Mouse (Mus musculus) heart, adult 2 months (tissue): ENCODE results near the gene Rnps1. TPM values are rescaled to one million over a fixed set of nuclear protein-coding genes. Genes with fewer than 3 reads are reported as not detected.

Experiments used
- DNase-seq, 2 experiments: peaks; one replicate each; pipeline ENCODE4 v3.0.0; 2021
- H3K27ac ChIP-seq: fragments of 200-600 bp; 2 replicates; pipeline ENCODE4 v1.8.1; 2022
- H3K27me3 ChIP-seq: fragments of 200-500 bp; 2 replicates; pipeline ENCODE4 v1.6.1; 2012; ENCODE audit warnings: mild to moderate bottlenecking, low read length, inconsistent platforms, mixed read lengths; ENCODE audit not compliant: control insufficient read depth, insufficient read depth
- H3K36me3 ChIP-seq: fragments of 200-500 bp; 2 replicates; pipeline ENCODE4 v1.6.1; 2012; ENCODE audit warnings: low read length, inconsistent platforms; ENCODE audit not compliant: control insufficient read depth, insufficient read depth
- H3K4me1 ChIP-seq: fragments of 200-500 bp; 2 replicates; pipeline ENCODE4 v1.6.1; 2011; ENCODE audit warnings: low read length; ENCODE audit not compliant: control insufficient read depth, insufficient read depth
- H3K4me3 ChIP-seq: fragments of 200-600 bp; 2 replicates; pipeline ENCODE4 v1.8.1; 2022
- H3K79me2 ChIP-seq: fragments of 200-500 bp; replicated peaks from 2 replicates; pipeline ENCODE4 v1.6.1; 2012; ENCODE audit warnings: mild to moderate bottlenecking, inconsistent platforms, low read length, moderate library complexity, mixed read lengths; ENCODE audit not compliant: control insufficient read depth, insufficient read depth
- H3K9ac ChIP-seq: fragments of 200-500 bp; 2 replicates; pipeline ENCODE4 v1.6.1; 2012; ENCODE audit warnings: low read depth, mild to moderate bottlenecking, control low read depth, inconsistent platforms, low read length, mixed read lengths
- CTCF ChIP-seq: fragments of 200-600 bp; IDR thresholded peaks from 2 replicates; pipeline ENCODE4 v1.8.1; 2022; ENCODE audit warnings: antibody characterized with exemption, mild to moderate bottlenecking, moderate library complexity
- EP300 ChIP-seq: fragments of 200-500 bp; IDR thresholded peaks from 2 replicates; pipeline ENCODE4 v1.6.1; 2011; ENCODE audit warnings: low read depth, low read length, control low read depth; ENCODE audit not compliant: insufficient read depth
- POLR2A ChIP-seq: fragments of 200-500 bp; IDR thresholded peaks from 2 replicates; pipeline ENCODE4 v1.6.1; 2011; ENCODE audit warnings: mild to moderate bottlenecking, low read depth, low read length, control low read depth; ENCODE audit not compliant: insufficient read depth
- WGBS: fragments of 180-500 bp; shearing (Covaris S2); methylation state at CpG from one replicate; pipeline ENCODE4 v1.1.7; 2018; 5-methylcytosine and 5-hydroxymethylcytosine counted together
- intact Hi-C: fragments of 180-260 bp; cut with DNase I; formaldehyde crosslinking; loops from one replicate; pipeline ENCODE4 v1.15.1; 2025
- polyA plus RNA-seq: library from polyadenylated mRNA; depleted of rRNA; stranded (reverse); fragments of >200 nt; gene quantifications from 2 replicates; pipeline ENCODE4 v1.2.3, GENCODE M21; 2012; rRNA removed
- total RNA-seq, 2 experiments: library from RNA; stranded (reverse); gene quantifications; 2 replicates each; pipeline ENCODE4 v1.2.3; 2021

The Rnps1 gene
- total and polyA plus RNA-seq, 3 experiments, result 60.0 to 83.0 (median 62.7) TPM

DNA sequence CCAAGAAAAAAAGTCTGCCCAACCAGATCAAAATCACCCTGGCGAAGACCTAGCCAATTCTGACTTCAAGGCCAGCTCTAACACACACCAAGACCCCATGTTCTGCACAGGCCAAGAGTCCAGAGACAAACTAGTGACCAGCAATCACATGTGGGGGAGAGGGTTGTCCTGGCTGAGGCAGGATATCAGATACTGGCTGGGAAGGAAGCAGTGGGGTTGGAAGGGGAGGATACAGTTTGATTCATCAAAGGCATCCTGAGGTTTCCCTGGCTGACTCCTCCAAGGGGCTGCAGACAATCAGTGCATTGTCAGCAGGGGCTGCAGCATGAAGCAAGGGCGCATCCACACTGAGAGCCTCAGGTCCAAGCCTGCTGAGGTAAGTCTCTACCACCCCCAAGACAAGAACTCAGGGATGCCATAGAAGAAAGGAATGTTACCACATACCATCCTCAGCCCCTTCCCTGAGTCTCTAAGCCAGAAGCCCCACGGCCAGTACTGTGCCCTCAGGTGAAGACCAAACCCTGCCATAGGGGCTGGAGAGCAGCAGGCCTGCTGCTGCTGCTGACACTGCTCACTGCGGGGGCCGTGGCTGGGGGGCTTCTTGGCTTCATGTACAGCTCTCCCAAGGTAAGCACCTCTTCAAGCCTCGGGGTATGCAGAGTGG is 59.4 kb downstream of the Rnps1 start, which contains the start of gene Bricd5:
TSS of gene Bricd5 (plus strand) at position 273 of the 664 bp plus-strand sequence.
- no peak within 1 kb of the TSS for H3K4me3 ChIP-seq
- H3K79me2 ChIP-seq, result peaks cover 2% of the 10 kb centered on the region
- peaks cover 15% of the 10 kb centered on the region for H3K4me1 ChIP-seq
- H3K27ac ChIP-seq, result no peak within 1 kb of the TSS
- intact Hi-C loops, result no loop called here
- peaks cover 1% of the 10 kb centered on the region; the same call in 1 of the 2 replicates for H3K36me3 ChIP-seq
- no peak for DNase-seq
- no peak for TF ChIP-seq POLR2A
- no peak for TF ChIP-seq CTCF
- TF ChIP-seq EP300, result no peak
- H3K9ac ChIP-seq, result no peak within 1 kb of the TSS
- 66% methylated on average over 6 of the region's 6 CpGs for WGBS
- H3K27me3 ChIP-seq, result no peaks in the 10 kb centered on the region

DNA sequence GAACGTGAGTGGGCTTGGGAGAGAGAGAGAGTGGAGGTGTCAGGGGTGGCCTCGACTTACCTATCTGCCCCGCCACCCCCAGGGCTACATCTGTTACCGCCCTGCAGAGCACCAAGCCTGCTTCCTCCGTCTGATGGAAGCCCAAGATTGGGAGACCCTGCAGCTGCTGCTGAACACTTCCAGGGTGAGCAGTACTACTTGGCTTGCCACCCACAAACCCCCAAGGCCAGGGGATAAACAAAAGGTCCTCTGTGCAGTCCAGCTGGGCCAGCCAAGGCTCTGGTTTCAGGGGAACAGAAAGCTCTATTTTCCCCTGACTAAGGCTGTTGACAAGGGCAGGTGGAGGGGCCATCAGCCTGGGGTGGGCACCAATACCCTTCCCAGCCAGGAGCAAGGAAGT is 60.2 kb downstream of the Rnps1 start:
- 85% methylated on average over 5 of the region's 5 CpGs for WGBS
- DNase-seq, result no peak

More for the DNA sequence above, 60.2 kb downstream of the Rnps1 start:
- H3K4me3 ChIP-seq, result no peak overlapping the region
- no peaks in the 10 kb centered on the region for H3K27me3 ChIP-seq
- H3K27ac ChIP-seq, result no peak overlapping the region
- intact Hi-C loops, result no loop called here
- peaks cover 1% of the 10 kb centered on the region; the same call in 1 of the 2 replicates for H3K36me3 ChIP-seq
- TF ChIP-seq CTCF, result no peak
- TF ChIP-seq EP300, result no peak
- TF ChIP-seq POLR2A, result no peak
- peaks cover 2% of the 10 kb centered on the region for H3K79me2 ChIP-seq
- peaks cover 15% of the 10 kb centered on the region for H3K4me1 ChIP-seq
- H3K9ac ChIP-seq, result no peak overlapping the region

Other genes with a start within 250 kb of the Rnps1 start
- 100 to 1,000 TPM; 219 to 255 TPM for gene Atp6v0c, start 244.9 kb upstream of the Rnps1 start, total RNA-seq
- 732 and 788 TPM in 2 replicates for gene Atp6v0c, start 244.9 kb upstream of the Rnps1 start, polyA plus RNA-seq
- gene Tbc1d24, start 209.0 kb upstream of the Rnps1 start, total RNA-seq, result 10 to 100 TPM; 10.3 to 11.0 TPM
- 11.3 and 29.1 TPM in 2 replicates for gene Tbc1d24, start 209.0 kb upstream of the Rnps1 start, polyA plus RNA-seq
- gene Ntn3, start 205.0 kb upstream of the Rnps1 start, total RNA-seq, result 1 to 10 TPM in 1 of 2 experiments, under 1 TPM in 1; 0.97 to 1.0 TPM
- gene Ntn3, start 205.0 kb upstream of the Rnps1 start, polyA plus RNA-seq, result 0.64 and 1.1 TPM in 2 replicates
- gene Tedc2, start 193.7 kb upstream of the Rnps1 start, total RNA-seq, result 1 to 10 TPM; 2.0 TPM
- gene Tedc2, start 193.7 kb upstream of the Rnps1 start, polyA plus RNA-seq, result 3.8 and 5.2 TPM in 2 replicates
- under 1 TPM; 0.57 to 0.59 TPM for gene Ccnf, start 163.1 kb upstream of the Rnps1 start, total RNA-seq
- 0.44 and 0.49 TPM in 2 replicates for gene Ccnf, start 163.1 kb upstream of the Rnps1 start, polyA plus RNA-seq
- gene Abca17, start 63.5 kb upstream of the Rnps1 start, total RNA-seq, result not detected
- gene Abca17, start 63.5 kb upstream of the Rnps1 start, polyA plus RNA-seq, result not detected in 2 replicates
- 10 to 100 TPM; 12.1 to 12.6 TPM for gene Abca3, start 62.6 kb upstream of the Rnps1 start, total RNA-seq
- 13.4 and 15.7 TPM in 2 replicates for gene Abca3, start 62.6 kb upstream of the Rnps1 start, polyA plus RNA-seq
- 100 to 1,000 TPM; 421 to 487 TPM for gene Eci1, start 12.1 kb downstream of the Rnps1 start, total RNA-seq
- 414 and 486 TPM in 2 replicates for gene Eci1, start 12.1 kb downstream of the Rnps1 start, polyA plus RNA-seq
- gene Dnase1l2, start 28.5 kb downstream of the Rnps1 start, total RNA-seq, result 1 to 10 TPM in 1 of 2 experiments, under 1 TPM in 1; 0.65 to 1.5 TPM
- 5.2 and 7.2 TPM in 2 replicates for gene Dnase1l2, start 28.5 kb downstream of the Rnps1 start, polyA plus RNA-seq
- 10 to 100 TPM; 10.2 to 10.3 TPM for gene E4f1, start 55.7 kb downstream of the Rnps1 start, total RNA-seq
- 43.6 and 43.7 TPM in 2 replicates for gene E4f1, start 55.7 kb downstream of the Rnps1 start, polyA plus RNA-seq
- 10 to 100 TPM; 35.7 to 44.5 TPM for gene Pgp, start 55.8 kb downstream of the Rnps1 start, total RNA-seq
- gene Pgp, start 55.8 kb downstream of the Rnps1 start, polyA plus RNA-seq, result 39.1 and 46.4 TPM in 2 replicates
- gene Bricd5, start 59.3 kb downstream of the Rnps1 start, total RNA-seq, result not detected
- not detected in 2 replicates for gene Bricd5, start 59.3 kb downstream of the Rnps1 start, polyA plus RNA-seq
- gene Mlst8, start 64.5 kb downstream of the Rnps1 start, total RNA-seq, result 10 to 100 TPM in 1 of 2 experiments, 1 to 10 TPM in 1; 8.5 to 10.7 TPM
- gene Mlst8, start 64.5 kb downstream of the Rnps1 start, polyA plus RNA-seq, result 28.1 and 42.0 TPM in 2 replicates
- under 1 TPM; 0.16 to 0.55 TPM for gene Caskin1, start 74.0 kb downstream of the Rnps1 start, total RNA-seq
- 0.23 and 0.45 TPM in 2 replicates for gene Caskin1, start 74.0 kb downstream of the Rnps1 start, polyA plus RNA-seq
- 10 to 100 TPM; 41.9 to 46.5 TPM for gene Traf7, start 113.4 kb downstream of the Rnps1 start, total RNA-seq
- gene Traf7, start 113.4 kb downstream of the Rnps1 start, polyA plus RNA-seq, result 93.4 and 109 TPM in 2 replicates
- under 1 TPM in 1 of 2 experiments, not detected in 1; 0.39 TPM for gene Rab26, start 119.6 kb downstream of the Rnps1 start, total RNA-seq
- gene Rab26, start 119.6 kb downstream of the Rnps1 start, polyA plus RNA-seq, result 0.10 and 0.12 TPM in 2 replicates
- gene Pkd1, start 135.3 kb downstream of the Rnps1 start, total RNA-seq, result 10 to 100 TPM; 35.6 to 36.2 TPM
- 48.5 and 59.9 TPM in 2 replicates for gene Pkd1, start 135.3 kb downstream of the Rnps1 start, polyA plus RNA-seq
- 100 to 1,000 TPM; 104 to 110 TPM for gene Tsc2, start 218.1 kb downstream of the Rnps1 start, total RNA-seq
- 178 and 194 TPM in 2 replicates for gene Tsc2, start 218.1 kb downstream of the Rnps1 start, polyA plus RNA-seq
- gene Nthl1, start 218.1 kb downstream of the Rnps1 start, total RNA-seq, result 1 to 10 TPM; 2.9 to 3.4 TPM
- 4.4 and 7.0 TPM in 2 replicates for gene Nthl1, start 218.1 kb downstream of the Rnps1 start, polyA plus RNA-seq
- 100 to 1,000 TPM in 1 of 2 experiments, 10 to 100 TPM in 1; 100.0 to 110 TPM for gene Slc9a3r2, start 235.8 kb downstream of the Rnps1 start, total RNA-seq
- gene Slc9a3r2, start 235.8 kb downstream of the Rnps1 start, polyA plus RNA-seq, result 125 and 147 TPM in 2 replicates
- not detected for gene Npw, start 243.9 kb downstream of the Rnps1 start, total RNA-seq
- not detected in 2 replicates for gene Npw, start 243.9 kb downstream of the Rnps1 start, polyA plus RNA-seq